Mouse (Mus musculus): Measurements from ENCODE around the gene Rhod. TPM values are rescaled to one million over a fixed set of nuclear protein-coding genes. Genes with fewer than 3 reads are reported as not detected.
"Not testable (repeated sequence)": the region's sequence is repeated elsewhere in the genome, so short reads cannot be mapped to it uniquely, and the experiment has no call there.

Rhod gene
- polyA plus RNA-seq, 2 experiments = 33.8 to 44.2 TPM

GRCm38 (mm10) chr19:4385026-4385425 lies 54.2 kb downstream of the Rhod start:
- TF ChIP-seq POLR2A (IDR thresholded peaks at IDR 0.05; ENCODE audit: borderline replicate concordance, extremely low read depth, insufficient read depth, insufficient read length) = no peak
- no peak for DNase-seq (ENCODE audit: low spot score)
- WGBS = 84% methylated on average over 4 of the region's 4 CpGs
- no peak for ATAC-seq (ENCODE audit: low FRiP score, low read depth)
- Histone ChIP-seq H3K4me2 (replicated peaks; ENCODE audit: low read depth, low read length, severe bottlenecking) (no peak overlapping the region), H3K4me1 (ENCODE audit: control insufficient read depth, insufficient read depth, low read length) (no peaks in the 10 kb centered on the region), H3K9ac (ENCODE audit: low read depth, low read length, severe bottlenecking) (no peak overlapping the region), H3K27me3 (ENCODE audit: control insufficient read depth, insufficient read depth, low read length) (no peaks in the 10 kb centered on the region), H3K4me3 (replicated peaks; ENCODE audit: low read length) (no peak overlapping the region), H3K27ac (replicated peaks; ENCODE audit: low read depth, low read length) (no peak overlapping the region), H3K9me3 (ENCODE audit: control insufficient read depth, low read length) (no peaks in the 10 kb centered on the region), H3K36me3 (ENCODE audit: control insufficient read depth, insufficient read depth, low read length) (peaks cover 50% of the 10 kb centered on the region)

GRCm38 (mm10) chr19:4384322-4384721 lies 54.9 kb downstream of the Rhod start:
- DNase-seq (ENCODE audit: low spot score) = no peak
- H3K27me3 ChIP-seq (ENCODE audit: control insufficient read depth, insufficient read depth, low read length) = no peaks in the 10 kb centered on the region
- H3K9ac ChIP-seq (ENCODE audit: low read depth, low read length, severe bottlenecking) = no peak overlapping the region
- ATAC-seq (ENCODE audit: low FRiP score, low read depth) = no peak
- H3K27ac ChIP-seq (replicated peaks; ENCODE audit: low read depth, low read length) = no peak overlapping the region
- H3K36me3 ChIP-seq (ENCODE audit: control insufficient read depth, insufficient read depth, low read length) = peaks cover 51% of the 10 kb centered on the region
- H3K9me3 ChIP-seq (ENCODE audit: control insufficient read depth, low read length) = no peaks in the 10 kb centered on the region
- no peak for TF ChIP-seq POLR2A (IDR thresholded peaks at IDR 0.05; ENCODE audit: borderline replicate concordance, extremely low read depth, insufficient read depth, insufficient read length)
- no peaks in the 10 kb centered on the region for H3K4me1 ChIP-seq (ENCODE audit: control insufficient read depth, insufficient read depth, low read length)
- no peak overlapping the region for H3K4me3 ChIP-seq (replicated peaks; ENCODE audit: low read length)
- no peak overlapping the region for H3K4me2 ChIP-seq (replicated peaks; ENCODE audit: low read depth, low read length, severe bottlenecking)
- 50% methylated on average over 1 of the region's 1 CpGs for WGBS

- DNase-seq (ENCODE audit: low spot score) = no peak
- H3K4me1 ChIP-seq (ENCODE audit: control insufficient read depth, insufficient read depth, low read length) = no peaks in the 10 kb centered on the region
- H3K27ac ChIP-seq (replicated peaks; ENCODE audit: low read depth, low read length) = no peak overlapping the region
- no peak overlapping the region for H3K4me3 ChIP-seq (replicated peaks; ENCODE audit: low read length)
- no peak for TF ChIP-seq POLR2A (IDR thresholded peaks at IDR 0.05; ENCODE audit: borderline replicate concordance, extremely low read depth, insufficient read depth, insufficient read length)
- no peak overlapping the region for H3K9ac ChIP-seq (ENCODE audit: low read depth, low read length, severe bottlenecking)
- peaks cover 52% of the 10 kb centered on the region for H3K36me3 ChIP-seq (ENCODE audit: control insufficient read depth, insufficient read depth, low read length)
- H3K27me3 ChIP-seq (ENCODE audit: control insufficient read depth, insufficient read depth, low read length) = no peaks in the 10 kb centered on the region
- no peaks in the 10 kb centered on the region for H3K9me3 ChIP-seq (ENCODE audit: control insufficient read depth, low read length)
- H3K4me2 ChIP-seq (replicated peaks; ENCODE audit: low read depth, low read length, severe bottlenecking) = no peak overlapping the region
- ATAC-seq (ENCODE audit: low FRiP score, low read depth) = no peak
Measured at GRCm38 (mm10) chr19:4383306-4383705, 55.9 kb downstream of the Rhod start.

GRCm38 (mm10) chr19:4382303-4382702 lies 56.9 kb downstream of the Rhod start:
- not testable (repeated sequence) for H3K4me3 ChIP-seq (replicated peaks; ENCODE audit: low read length); H3K9me3 ChIP-seq (ENCODE audit: control insufficient read depth, low read length); ATAC-seq (ENCODE audit: low FRiP score, low read depth); H3K27ac ChIP-seq (replicated peaks; ENCODE audit: low read depth, low read length); H3K9ac ChIP-seq (ENCODE audit: low read depth, low read length, severe bottlenecking); H3K4me2 ChIP-seq (replicated peaks; ENCODE audit: low read depth, low read length, severe bottlenecking); H3K27me3 ChIP-seq (ENCODE audit: control insufficient read depth, insufficient read depth, low read length); DNase-seq (ENCODE audit: low spot score); H3K4me1 ChIP-seq (ENCODE audit: control insufficient read depth, insufficient read depth, low read length)
- 91% methylated on average over 1 of the region's 1 CpGs for WGBS
- peaks cover 45% of the 10 kb centered on the region for H3K36me3 ChIP-seq (ENCODE audit: control insufficient read depth, insufficient read depth, low read length)

Other genes starting within 250 kb of the Rhod start
- gene Tbc1d10c, start 248.1 kb downstream of the Rhod start, polyA plus RNA-seq (2012; rRNA removed) = 4.5 and 5.8 TPM in 2 replicates
- 3.5 and 3.9 TPM in 2 replicates for gene Tbc1d10c, start 248.1 kb downstream of the Rhod start, polyA plus RNA-seq (2014; fragmentation: Nextera tagmentation; extraction: Ambion mirVana)
- gene Ppp1ca, start 247.4 kb downstream of the Rhod start, polyA plus RNA-seq (2012; rRNA removed) = 490 and 517 TPM in 2 replicates
- 794 and 821 TPM in 2 replicates for gene Ppp1ca, start 247.4 kb downstream of the Rhod start, polyA plus RNA-seq (2014; fragmentation: Nextera tagmentation; extraction: Ambion mirVana)
- 57.5 and 75.5 TPM in 2 replicates for gene Rad9a, start 237.8 kb downstream of the Rhod start, polyA plus RNA-seq (2012; rRNA removed)
- 33.3 and 38.0 TPM in 2 replicates for gene Rad9a, start 237.8 kb downstream of the Rhod start, polyA plus RNA-seq (2014; fragmentation: Nextera tagmentation; extraction: Ambion mirVana)
- gene Clcf1, start 225.2 kb downstream of the Rhod start, polyA plus RNA-seq (2012; rRNA removed) = 42.8 and 61.2 TPM in 2 replicates
- gene Clcf1, start 225.2 kb downstream of the Rhod start, polyA plus RNA-seq (2014; fragmentation: Nextera tagmentation; extraction: Ambion mirVana) = 7.7 and 8.7 TPM in 2 replicates
- 0.83 and 1.0 TPM in 2 replicates for gene AC109138.7, start 225.1 kb downstream of the Rhod start, polyA plus RNA-seq (2012; rRNA removed)
- gene AC109138.7, start 225.1 kb downstream of the Rhod start, polyA plus RNA-seq (2014; fragmentation: Nextera tagmentation; extraction: Ambion mirVana) = not detected in 2 replicates
- gene Pold4, start 207.5 kb downstream of the Rhod start, polyA plus RNA-seq (2012; rRNA removed) = 48.0 and 50.7 TPM in 2 replicates
- gene Pold4, start 207.5 kb downstream of the Rhod start, polyA plus RNA-seq (2014; fragmentation: Nextera tagmentation; extraction: Ambion mirVana) = 26.5 and 28.4 TPM in 2 replicates
- gene Ssh3, start 170.3 kb downstream of the Rhod start, polyA plus RNA-seq (2012; rRNA removed) = 57.5 and 65.5 TPM in 2 replicates
- gene Ssh3, start 170.3 kb downstream of the Rhod start, polyA plus RNA-seq (2014; fragmentation: Nextera tagmentation; extraction: Ambion mirVana) = 21.2 and 22.3 TPM in 2 replicates
- 25.2 and 33.2 TPM in 2 replicates for gene Ankrd13d, start 156.3 kb downstream of the Rhod start, polyA plus RNA-seq (2012; rRNA removed)
- 10.2 and 11.5 TPM in 2 replicates for gene Ankrd13d, start 156.3 kb downstream of the Rhod start, polyA plus RNA-seq (2014; fragmentation: Nextera tagmentation; extraction: Ambion mirVana)
- 83.6 and 92.1 TPM in 2 replicates for gene Grk2, start 133.2 kb downstream of the Rhod start, polyA plus RNA-seq (2012; rRNA removed)
- gene Grk2, start 133.2 kb downstream of the Rhod start, polyA plus RNA-seq (2014; fragmentation: Nextera tagmentation; extraction: Ambion mirVana) = 22.3 and 22.9 TPM in 2 replicates
- 99.7 and 126 TPM in 2 replicates for gene Kdm2a, start 41.1 kb downstream of the Rhod start, polyA plus RNA-seq (2012; rRNA removed)
- 54.4 and 59.8 TPM in 2 replicates for gene Kdm2a, start 41.1 kb downstream of the Rhod start, polyA plus RNA-seq (2014; fragmentation: Nextera tagmentation; extraction: Ambion mirVana)
- 0.41 and 0.50 TPM in 2 replicates for gene Syt12, start 38.0 kb upstream of the Rhod start, polyA plus RNA-seq (2012; rRNA removed)
- gene Syt12, start 38.0 kb upstream of the Rhod start, polyA plus RNA-seq (2014; fragmentation: Nextera tagmentation; extraction: Ambion mirVana) = 0.21 and 0.39 TPM in 2 replicates
- not detected in 2 replicates for gene 2010003K11Rik, start 59.2 kb upstream of the Rhod start, polyA plus RNA-seq (2012; rRNA removed)
- not detected in 2 replicates for gene 2010003K11Rik, start 59.2 kb upstream of the Rhod start, polyA plus RNA-seq (2014; fragmentation: Nextera tagmentation; extraction: Ambion mirVana)
- 11.8 and 14.8 TPM in 2 replicates for gene Pcx, start 71.0 kb upstream of the Rhod start, polyA plus RNA-seq (2012; rRNA removed)
- 14.8 and 17.6 TPM in 2 replicates for gene Pcx, start 71.0 kb upstream of the Rhod start, polyA plus RNA-seq (2014; fragmentation: Nextera tagmentation; extraction: Ambion mirVana)
- 49.0 and 75.9 TPM in 2 replicates for gene Lrfn4, start 176.2 kb upstream of the Rhod start, polyA plus RNA-seq (2012; rRNA removed)
- 9.5 and 12.8 TPM in 2 replicates for gene Lrfn4, start 176.2 kb upstream of the Rhod start, polyA plus RNA-seq (2014; fragmentation: Nextera tagmentation; extraction: Ambion mirVana)
- gene Rce1, start 186.2 kb upstream of the Rhod start, polyA plus RNA-seq (2012; rRNA removed) = 90.2 and 145 TPM in 2 replicates
- gene Rce1, start 186.2 kb upstream of the Rhod start, polyA plus RNA-seq (2014; fragmentation: Nextera tagmentation; extraction: Ambion mirVana) = 61.5 and 66.1 TPM in 2 replicates